ENCODE assay signal across 18 mouse cellular contexts in the genomic region with DNA sequence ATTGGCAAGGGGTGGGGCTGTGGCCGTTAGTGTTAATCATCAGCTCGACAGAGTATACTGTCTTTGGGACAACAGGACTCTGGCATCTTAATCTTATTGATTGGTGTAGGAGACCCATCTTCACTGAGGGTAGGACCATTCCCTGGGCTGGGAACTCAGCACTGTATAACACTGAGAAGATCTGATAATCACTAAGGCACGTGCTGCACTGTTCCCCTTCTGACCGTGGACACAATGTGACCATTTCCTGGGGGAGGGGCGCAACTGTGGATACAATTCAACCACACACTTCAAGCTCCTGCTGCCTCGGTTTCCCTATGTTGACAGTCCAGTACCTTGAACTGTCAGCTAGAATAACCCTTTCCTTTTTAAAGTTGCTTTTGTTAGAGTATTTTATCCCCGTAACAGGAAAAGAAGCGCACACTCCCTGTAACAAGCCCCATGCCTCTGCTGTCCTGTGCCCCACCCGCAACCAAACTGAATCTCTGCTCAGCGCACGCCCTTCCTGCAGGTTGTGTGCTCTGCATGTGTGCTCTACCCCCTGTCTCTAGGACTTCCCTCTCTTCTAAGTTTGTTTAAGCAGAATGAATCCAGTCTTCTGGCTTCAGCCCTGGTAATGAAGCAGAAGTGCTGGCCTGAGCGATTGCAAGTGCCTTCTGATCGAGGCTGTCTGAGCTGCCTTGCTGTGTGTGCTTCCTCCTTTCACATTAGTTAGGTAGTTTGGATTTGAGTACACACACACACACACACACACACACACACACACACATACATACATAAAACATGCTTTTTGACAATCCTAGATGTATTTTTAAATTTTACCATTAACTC. TPM values are rescaled to one million over a fixed set of nuclear protein-coding genes. Genes with fewer than 3 reads are reported as not detected.
DNase-seq lines count a peak whose midpoint lies in the region; ATAC-seq and TF ChIP-seq lines count a peak whose summit lies in the region.
"Had no signal": no experiment of that assay in that cellular context is flagged by ENCODE, and none has a peak within 500 bp of the region (broad histone marks: within the 10 kb centered on the region; RNA-seq: fewer than 3 reads in every experiment).

No protein-coding gene starts in this region.

- WGBS in lung, embryonic 14.5 days, result 56% methylated on average over 13 of the region's 13 CpGs
- WGBS in liver, embryonic 15.5 days (ENCODE audit: insufficient replicate concordance), result 22% methylated on average over 13 of the region's 13 CpGs
- WGBS in stomach, embryonic 14.5 days, result 59% methylated on average over 13 of the region's 13 CpGs
- 75% methylated on average over 13 of the region's 13 CpGs for WGBS in limb, embryonic 10.5 days

- peaks cover 20% of the 10 kb centered on the region for H3K4me1 ChIP-seq in lung, embryonic 14.5 days (ENCODE audit: insufficient read depth)
- peaks cover 21% of the 10 kb centered on the region for H3K4me1 ChIP-seq in liver, embryonic 15.5 days (replicated peaks)
- H3K4me1 ChIP-seq in stomach, embryonic 14.5 days (ENCODE audit: control insufficient read depth, insufficient read depth, low read length), result peaks cover 29% of the 10 kb centered on the region
- peaks cover 28% of the 10 kb centered on the region for H3K4me1 ChIP-seq in limb, embryonic 10.5 days

- DNase-seq in lung, embryonic 14.5 days, result no peak
- DNase-seq in lung, adult 18-20 months, result no peak
- DNase-seq in layer of hippocampus, postnatal 14 days (ENCODE audit: low spot score in 2 of 2), result no peak
- no peak for DNase-seq in limb, embryonic 10.5 days (ENCODE audit: low spot score)
- DNase-seq: cerebellum, postnatal 10 days; kidney, postnatal 36 days; lung, postnatal 14 days; right cerebral cortex, adult 18-20 months; thymus, postnatal 4 days had no signal

- H3K27ac ChIP-seq in lung, embryonic 14.5 days (ENCODE audit: low read depth), result peak overlapping the region; percentile 33; the same call in 1 of the 2 replicates
- H3K27ac ChIP-seq in liver, embryonic 15.5 days (replicated peaks), result no peak overlapping the region
- H3K27ac ChIP-seq in stomach, embryonic 14.5 days (ENCODE audit: low read length), result peak overlapping the region; percentile 39; the same call in 1 of the 2 replicates
- H3K27ac ChIP-seq in limb, embryonic 10.5 days, result no peak overlapping the region
- H3K27ac ChIP-seq: forebrain, embryonic 12.5 days; heart, embryonic 10.5 days; hindbrain, embryonic 14.5 days; neural tube, embryonic 15.5 days had no signal

- TF ChIP-seq CTCF in lung, embryonic 14.5 days (IDR thresholded peaks at IDR 0.05; ENCODE audit: low read depth), result no peak

- no peak overlapping the region for H3K4me3 ChIP-seq in lung, embryonic 14.5 days (ENCODE audit: low read depth, low read length)
- no peak overlapping the region for H3K4me3 ChIP-seq in liver, embryonic 15.5 days (replicated peaks)
- H3K4me3 ChIP-seq in stomach, embryonic 14.5 days (ENCODE audit: low read depth, low read length), result no peak overlapping the region
- no peak overlapping the region for H3K4me3 ChIP-seq in limb, embryonic 10.5 days
- H3K4me3 ChIP-seq: forebrain, embryonic 12.5 days; heart, embryonic 10.5 days; neural tube, embryonic 15.5 days had no signal

- H3K36me3 ChIP-seq in lung, embryonic 14.5 days (ENCODE audit: insufficient read depth), result no peaks in the 10 kb centered on the region
- H3K36me3 ChIP-seq in liver, embryonic 15.5 days (replicated peaks), result no peaks in the 10 kb centered on the region
- no peaks in the 10 kb centered on the region for H3K36me3 ChIP-seq in stomach, embryonic 14.5 days (ENCODE audit: control insufficient read depth, insufficient read depth, low read length)
- no peaks in the 10 kb centered on the region for H3K36me3 ChIP-seq in limb, embryonic 10.5 days
- H3K36me3 ChIP-seq: forebrain, embryonic 12.5 days; neural tube, embryonic 15.5 days had no signal

- H3K27me3 ChIP-seq in lung, embryonic 14.5 days (ENCODE audit: insufficient read depth, low read length), result no peaks in the 10 kb centered on the region
- peaks cover 11% of the 10 kb centered on the region for H3K27me3 ChIP-seq in liver, embryonic 15.5 days
- H3K27me3 ChIP-seq in stomach, embryonic 14.5 days (ENCODE audit: control insufficient read depth, insufficient read depth, low read length), result no peaks in the 10 kb centered on the region
- H3K27me3 ChIP-seq in limb, embryonic 10.5 days (ENCODE audit: low read depth, poor library complexity, severe bottlenecking), result no peaks in the 10 kb centered on the region
- H3K27me3 ChIP-seq: forebrain, embryonic 12.5 days; neural tube, embryonic 15.5 days had no signal

- ATAC-seq in lung, embryonic 14.5 days (ENCODE audit: insufficient read depth), result no peak
- peak; percentile 71 for ATAC-seq in common myeloid progenitor, adult 5-6 weeks (replicated peaks; ENCODE audit: low read depth, poor library complexity, severe bottlenecking)
- peak; percentile 44; the same call in 1 of the 2 replicates for ATAC-seq in liver, embryonic 15.5 days (ENCODE audit: insufficient read depth)
- 0 out of 2 replicates have a peak, but pooled peaks have one; percentile 43 for ATAC-seq in stomach, embryonic 14.5 days (ENCODE audit: insufficient number of reproducible peaks, insufficient read depth, low FRiP score, low read depth)
- no peak for ATAC-seq in frontal cortex, adult (ENCODE audit: low TSS enrichment)
- ATAC-seq: CD4-positive, CD25-positive, alpha-beta regulatory T cell, adult 4 months had no signal

- no peak overlapping the region for H3K9ac ChIP-seq in lung, embryonic 14.5 days
- no peak overlapping the region for H3K9ac ChIP-seq in liver, embryonic 15.5 days
- no peak overlapping the region for H3K9ac ChIP-seq in stomach, embryonic 14.5 days (replicated peaks; ENCODE audit: low read depth, low read length)
- H3K9ac ChIP-seq: forebrain, embryonic 12.5 days; hindbrain, embryonic 14.5 days; neural tube, embryonic 15.5 days had no signal

- H3K4me2 ChIP-seq in lung, embryonic 14.5 days, result peak overlapping the region; percentile 13; the same call in 1 of the 2 replicates
- H3K4me2 ChIP-seq in liver, embryonic 15.5 days, result peak overlapping the region; percentile 37
- peak overlapping the region; percentile 26; the same call in 1 of the 2 replicates for H3K4me2 ChIP-seq in stomach, embryonic 14.5 days (replicated peaks; ENCODE audit: low read depth, low read length)
- H3K4me2 ChIP-seq: forebrain, embryonic 12.5 days; hindbrain, embryonic 14.5 days; neural tube, embryonic 15.5 days had no signal

- no peaks in the 10 kb centered on the region for H3K9me3 ChIP-seq in lung, embryonic 14.5 days (ENCODE audit: low read depth, low read length)
- H3K9me3 ChIP-seq in liver, embryonic 15.5 days (replicated peaks), result no peaks in the 10 kb centered on the region
- peaks cover 4% of the 10 kb centered on the region; the same call in 1 of the 2 replicates for H3K9me3 ChIP-seq in stomach, embryonic 14.5 days (ENCODE audit: control insufficient read depth, low read depth, low read length)
- no peaks in the 10 kb centered on the region for H3K9me3 ChIP-seq in limb, embryonic 10.5 days (replicated peaks)
- H3K9me3 ChIP-seq: neural tube, embryonic 15.5 days had no signal

RNA-seq across cellular contexts. Expression of a gene that starts 55.1 kb away (rescaled TPM):
- polyA plus RNA-seq in lung, embryonic 14.5 days (2014; fragmentation: Nextera tagmentation; extraction: Ambion mirVana), result 22.4 and 24.2 TPM in 2 replicates
- total RNA-seq in common myeloid progenitor, adult 5-6 weeks (2017), result 8.4 and 9.0 TPM in 2 replicates
- 2.5 and 2.7 TPM in 2 replicates for polyA plus RNA-seq in liver, embryonic 15.5 days (2015; fragmentation: Nextera tagmentation; extraction: Ambion mirVana)
- 28.0 and 30.5 TPM in 2 replicates for polyA plus RNA-seq in stomach, embryonic 14.5 days (2014; fragmentation: Nextera tagmentation; extraction: Ambion mirVana)
- total RNA-seq in layer of hippocampus, postnatal 14 days (2021), result 10 to 100 TPM in 1 of 2 experiments, 1 to 10 TPM in 1; 9.5 to 10.3 TPM
- 19.4 and 22.0 TPM in 2 replicates for polyA plus RNA-seq in limb, embryonic 10.5 days (2016; fragmentation: Nextera tagmentation; extraction: Ambion mirVana)

Comparison
In these comparisons a context has a peak if more than half of its experiments do, and no peak if none do; other contexts are left out.
1. ATAC-seq: peak in common myeloid progenitor, adult 5-6 weeks (single experiment), liver, embryonic 15.5 days (single experiment) and stomach, embryonic 14.5 days (single experiment); none in lung, embryonic 14.5 days (single experiment) and frontal cortex, adult (single experiment).
2. H3K27ac ChIP-seq: peak in lung, embryonic 14.5 days (single experiment) and stomach, embryonic 14.5 days (single experiment); none in liver, embryonic 15.5 days (single experiment) and limb, embryonic 10.5 days (single experiment).
3. Peak in every context shown above with its lines, with median percentiles within 50 percentile points of each other: H3K4me2 ChIP-seq.